Mouse (Mus musculus) stomach, embryonic 14.5 days (tissue): ENCODE results near the gene Exoc3. TPM values are rescaled to one million over a fixed set of nuclear protein-coding genes. Genes with fewer than 3 reads are reported as not detected.

Experiments used
- ATAC-seq: fragments of 200-750 bp; cut with Nextera tagmentation; 2 replicates; pipeline ENCODE4 v1.8.0; 2017; ENCODE audit warnings: low read depth, moderate TSS enrichment; ENCODE audit not compliant: insufficient number of reproducible peaks, insufficient read depth, low FRiP score
- H3K27ac ChIP-seq: fragments of 300-500 bp; sonication (generic); 2 replicates; pipeline ENCODE4 v1.5.1; 2014; ENCODE audit warnings: mild to moderate bottlenecking, low read length, moderate library complexity, mixed read lengths
- H3K27me3 ChIP-seq: fragments of 300-500 bp; sonication (generic); 2 replicates; pipeline ENCODE4 v1.6.1; 2014; ENCODE audit warnings: low read length, control low read depth, mixed read lengths; ENCODE audit not compliant: control insufficient read depth, insufficient read depth
- H3K36me3 ChIP-seq: fragments of 300-500 bp; sonication (generic); 2 replicates; pipeline ENCODE4 v1.6.1; 2014; ENCODE audit warnings: mild to moderate bottlenecking, control low read depth, low read length, moderate library complexity, mixed read lengths; ENCODE audit not compliant: control insufficient read depth, insufficient read depth
- H3K4me1 ChIP-seq: fragments of 300-500 bp; sonication (generic); 2 replicates; pipeline ENCODE4 v1.6.1; 2014; ENCODE audit warnings: low read length, control low read depth, mixed read lengths; ENCODE audit not compliant: control insufficient read depth, insufficient read depth
- H3K4me2 ChIP-seq: fragments of 300-500 bp; sonication (generic); replicated peaks from 2 replicates; pipeline ENCODE4 v1.6.1; 2014; ENCODE audit warnings: low read depth, low read length, control low read depth
- H3K4me3 ChIP-seq: fragments of 300-500 bp; sonication (generic); 2 replicates; pipeline ENCODE4 v1.5.1; 2014; ENCODE audit warnings: low read depth, low read length, control low read depth
- H3K9ac ChIP-seq: fragments of 300-500 bp; sonication (generic); replicated peaks from 2 replicates; pipeline ENCODE4 v1.6.1; 2014; ENCODE audit warnings: low read depth, mild to moderate bottlenecking, control low read depth, low read length, moderate library complexity, mixed read lengths
- H3K9me3 ChIP-seq: fragments of 300-500 bp; sonication (generic); 2 replicates; pipeline ENCODE4 v1.6.1; 2016; ENCODE audit warnings: low read depth, low read length, control low read depth; ENCODE audit not compliant: control insufficient read depth
- WGBS: fragments of 180-500 bp; shearing (Covaris S2); extraction: QIAGEN DNeasy Blood & Tissue Kit; methylation state at CpG from one replicate; pipeline ENCODE4 v1.1.7; 2014; 5-methylcytosine and 5-hydroxymethylcytosine counted together
- polyA plus RNA-seq: library from polyadenylated mRNA; unstranded; fragments of >200 nt; fragmentation: Nextera tagmentation; extraction: Ambion mirVana; gene quantifications from 2 replicates; pipeline ENCODE4 v1.2.1, GENCODE M21; 2014

Exoc3 gene
- 82.1 and 86.8 TPM in 2 replicates for polyA plus RNA-seq

DNA sequence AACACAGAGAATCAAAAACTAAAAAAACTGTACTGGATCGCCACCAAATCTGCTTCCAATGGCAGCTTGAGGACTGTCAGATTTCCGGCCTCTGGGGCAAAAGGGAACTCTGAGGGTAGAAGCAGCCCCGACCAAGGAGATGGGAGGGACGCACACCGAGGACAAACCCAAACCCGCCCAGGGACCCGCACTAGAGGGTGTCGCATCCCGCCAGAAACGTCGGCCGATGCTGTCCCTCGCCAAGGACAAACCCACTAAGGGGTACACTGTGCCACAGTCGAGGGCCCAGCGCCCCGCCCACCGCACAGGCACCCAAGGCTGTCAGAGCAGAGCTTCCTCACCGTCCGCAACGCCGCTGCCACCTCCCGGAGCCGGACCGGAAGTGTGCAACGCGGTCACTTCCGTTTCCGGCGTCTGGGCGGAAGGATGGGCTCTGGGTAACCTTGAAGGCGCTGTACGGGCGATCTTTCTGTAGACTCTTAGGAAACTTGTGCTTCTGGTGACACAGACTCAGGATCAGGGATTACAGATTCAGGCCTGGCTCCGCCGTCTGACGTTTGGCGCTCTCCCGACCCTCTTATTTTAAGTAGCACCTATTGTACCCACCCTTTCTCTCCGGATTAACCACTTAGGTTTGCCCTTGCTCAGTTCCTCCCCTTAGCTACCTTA, at the start of gene Exoc3:
Exoc3 (minus strand) TSS at position 416 of the 669 bp plus-strand sequence.
- H3K9me3 ChIP-seq = no peaks in the 10 kb centered on the region
- peak within 1 kb of the TSS; percentile 81 for H3K27ac ChIP-seq
- peak within 1 kb of the TSS; percentile 47 for H3K9ac ChIP-seq
- H3K4me1 ChIP-seq = peaks cover 11% of the 10 kb centered on the region; the same call in 1 of the 2 replicates
- H3K36me3 ChIP-seq = peaks cover 11% of the 10 kb centered on the region
- H3K4me3 ChIP-seq = peak within 1 kb of the TSS; percentile 72
- ATAC-seq = peak; percentile 95
- H3K27me3 ChIP-seq = no peaks in the 10 kb centered on the region
- WGBS = under 1% methylated on average over 39 of the region's 39 CpGs
- peak within 1 kb of the TSS; percentile 75 for H3K4me2 ChIP-seq

GRCm38 (mm10) chr13:74246494-74246893, 38.0 kb upstream of the Exoc3 start:
- H3K27ac ChIP-seq = no peak overlapping the region
- H3K27me3 ChIP-seq = no peaks in the 10 kb centered on the region
- no peak overlapping the region for H3K4me3 ChIP-seq
- H3K36me3 ChIP-seq = no peaks in the 10 kb centered on the region
- H3K4me1 ChIP-seq = no peaks in the 10 kb centered on the region
- no peak overlapping the region for H3K9ac ChIP-seq
- H3K9me3 ChIP-seq = no peaks in the 10 kb centered on the region
- H3K4me2 ChIP-seq = no peak overlapping the region
- ATAC-seq = no peak

DNA sequence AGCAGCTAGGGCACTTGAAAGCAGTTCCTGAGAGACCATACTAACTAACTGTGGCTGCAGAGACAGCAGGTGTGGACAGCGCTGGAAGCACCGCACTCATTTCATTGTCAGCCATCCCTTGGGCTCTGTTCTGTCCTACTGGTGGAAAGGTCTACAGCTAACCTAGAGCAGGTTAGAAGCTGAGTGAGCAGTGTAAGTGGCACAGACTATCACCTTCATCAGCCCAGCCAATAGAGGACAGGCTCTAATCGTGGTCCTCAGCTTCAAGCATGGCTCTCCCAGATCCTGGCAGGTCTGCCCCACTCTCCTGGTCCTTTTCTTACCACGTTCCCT, 37.3 kb upstream of the Exoc3 start:
- no peak for ATAC-seq
- 78% methylated on average over 4 of the region's 4 CpGs for WGBS

DNA sequence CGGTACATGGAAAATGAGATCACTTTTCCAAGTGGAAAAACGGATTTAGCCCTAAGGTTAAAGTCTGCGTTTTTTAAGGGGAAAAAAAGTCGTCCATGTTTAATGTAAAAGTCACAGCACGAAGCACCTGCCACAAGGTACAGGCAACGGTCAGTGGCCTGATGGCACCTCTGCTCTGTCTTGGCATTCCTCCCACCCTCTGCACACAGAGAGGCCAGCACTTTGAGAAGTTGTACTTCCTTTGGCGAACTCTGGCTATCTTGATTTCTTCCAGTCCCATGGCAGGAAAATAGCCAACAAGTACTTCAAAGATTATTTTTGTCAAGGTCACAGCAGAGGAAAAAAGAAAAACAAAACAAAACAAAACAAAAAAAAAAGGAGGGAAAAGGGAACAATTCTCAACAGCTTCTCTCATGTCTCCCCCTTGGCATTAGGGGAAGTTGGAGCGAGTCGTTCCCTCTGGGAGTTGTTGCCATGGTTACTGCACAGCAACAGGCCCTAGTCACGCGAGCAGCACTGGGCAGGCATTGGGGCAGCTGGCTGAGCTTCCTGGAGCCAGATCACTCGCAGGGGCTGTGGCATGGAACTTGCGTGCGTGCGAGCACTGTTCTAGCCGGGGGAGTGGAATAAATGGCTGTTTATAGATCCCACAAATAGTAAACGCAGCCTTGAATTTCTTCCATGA, 36.8 kb upstream of the Exoc3 start:
- Histone ChIP-seq H3K9me3 (no peaks in the 10 kb centered on the region), H3K4me1 (no peaks in the 10 kb centered on the region), H3K27me3 (no peaks in the 10 kb centered on the region), H3K4me3 (no peak overlapping the region), H3K9ac (no peak overlapping the region), H3K36me3 (no peaks in the 10 kb centered on the region), H3K4me2 (0 out of 2 replicates have a peak overlapping the region, but pooled peaks have one; percentile 16), H3K27ac (no peak overlapping the region)
- peak; percentile 76; the same call in 1 of the 2 replicates for ATAC-seq
- 34% methylated on average over 17 of the region's 17 CpGs for WGBS

More for the DNA sequence above, 37.3 kb upstream of the Exoc3 start:
- Histone ChIP-seq H3K9ac (no peak overlapping the region), H3K4me2 (no peak overlapping the region), H3K4me1 (no peaks in the 10 kb centered on the region), H3K4me3 (no peak overlapping the region), H3K9me3 (no peaks in the 10 kb centered on the region), H3K27ac (no peak overlapping the region), H3K27me3 (no peaks in the 10 kb centered on the region), H3K36me3 (no peaks in the 10 kb centered on the region)

DNA sequence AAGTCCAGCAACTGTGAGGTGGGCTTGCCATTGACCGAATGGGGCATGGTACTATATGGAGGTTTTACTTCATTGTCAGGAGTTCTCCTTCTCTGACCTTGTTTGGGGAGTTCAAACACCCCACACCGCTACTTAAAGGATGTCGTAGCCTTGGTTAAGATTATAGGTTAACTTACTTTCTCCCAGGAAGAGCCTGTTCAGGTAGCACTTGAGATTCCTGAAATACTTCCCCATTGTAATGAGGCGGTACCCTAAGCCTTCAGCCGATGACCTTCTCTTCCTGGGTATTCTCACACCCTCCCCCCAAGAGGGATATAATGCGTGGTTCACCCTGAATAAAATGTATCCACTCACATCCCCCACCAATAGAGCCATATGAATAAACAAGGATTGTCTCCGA, 29.0 kb upstream of the Exoc3 start:
- Histone ChIP-seq H3K36me3 (no peaks in the 10 kb centered on the region), H3K27me3 (no peaks in the 10 kb centered on the region), H3K4me2 (no peak overlapping the region), H3K4me1 (no peaks in the 10 kb centered on the region), H3K9me3 (no peaks in the 10 kb centered on the region), H3K4me3 (no peak overlapping the region), H3K9ac (no peak overlapping the region), H3K27ac (no peak overlapping the region)
- ATAC-seq = no peak
- 66% methylated on average over 7 of the region's 7 CpGs for WGBS

DNA sequence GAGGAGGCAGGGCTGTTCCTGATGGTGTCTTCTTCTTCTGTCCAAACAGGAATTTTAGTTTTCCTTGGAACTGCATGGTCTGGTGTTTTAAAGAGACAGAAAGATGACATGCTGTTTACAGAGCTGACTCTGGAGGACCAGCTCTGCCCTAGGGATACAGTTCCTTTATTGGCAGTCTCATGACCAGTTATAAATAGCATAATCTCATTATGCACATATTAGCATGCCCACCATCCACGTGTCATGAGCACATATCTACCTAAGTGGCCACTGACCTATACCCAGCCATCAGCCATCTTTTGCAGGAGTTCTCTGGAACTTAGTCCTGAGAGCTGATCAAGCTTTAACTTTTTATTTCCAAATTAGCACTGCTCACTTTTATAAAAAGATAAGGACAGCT, 12.1 kb upstream of the Exoc3 start:
- H3K36me3 ChIP-seq = no peaks in the 10 kb centered on the region
- H3K9ac ChIP-seq = no peak overlapping the region
- H3K4me2 ChIP-seq = no peak overlapping the region
- H3K27me3 ChIP-seq = no peaks in the 10 kb centered on the region
- H3K4me3 ChIP-seq = no peak overlapping the region
- ATAC-seq = no peak
- no peaks in the 10 kb centered on the region for H3K4me1 ChIP-seq
- 38% methylated on average over 1 of the region's 1 CpGs for WGBS
- no peaks in the 10 kb centered on the region for H3K9me3 ChIP-seq
- H3K27ac ChIP-seq = no peak overlapping the region

DNA sequence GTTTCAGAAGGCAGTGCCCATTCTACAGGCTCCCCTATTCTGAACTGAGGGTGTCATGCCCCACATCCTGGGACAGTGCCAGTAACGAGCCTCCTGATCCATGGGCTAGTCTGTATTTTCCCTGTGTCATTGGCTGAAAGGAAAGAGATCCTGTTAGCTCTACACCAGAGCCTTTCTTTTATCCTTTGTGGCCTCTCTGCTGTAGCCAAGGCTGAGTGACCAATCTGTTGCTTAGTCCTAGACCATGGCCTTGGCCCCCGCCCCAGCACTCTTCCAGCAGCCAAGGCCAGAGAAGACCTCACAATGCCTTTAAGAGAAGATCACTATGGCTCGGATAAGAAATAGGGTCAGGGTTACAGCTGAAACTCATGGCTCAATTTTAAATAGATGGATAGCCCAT, 9.9 kb upstream of the Exoc3 start:
- Histone ChIP-seq H3K36me3 (no peaks in the 10 kb centered on the region), H3K4me3 (no peak overlapping the region), H3K27ac (no peak overlapping the region), H3K4me2 (no peak overlapping the region), H3K4me1 (no peaks in the 10 kb centered on the region), H3K9me3 (no peaks in the 10 kb centered on the region), H3K27me3 (no peaks in the 10 kb centered on the region), H3K9ac (no peak overlapping the region)
- ATAC-seq = no peak
- 81% methylated on average over 3 of the region's 3 CpGs for WGBS

DNA sequence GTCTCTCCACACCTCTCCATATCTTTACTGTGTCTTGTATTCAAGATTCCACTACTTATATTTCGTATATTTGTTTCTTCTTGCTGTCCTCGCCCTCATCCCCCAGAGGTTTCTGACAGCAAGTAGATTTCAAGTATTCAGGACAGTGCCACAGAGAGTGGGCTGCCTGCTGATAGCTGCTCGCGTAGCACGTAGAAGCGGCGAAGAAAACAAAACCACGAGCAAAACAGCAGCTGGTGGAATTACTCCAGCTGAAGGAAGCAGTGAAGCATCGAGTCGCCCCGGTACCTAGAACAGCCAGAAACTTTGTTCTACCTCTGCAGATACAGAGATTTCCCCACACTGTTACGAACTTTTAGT, 434 bp upstream of the Exoc3 start:
- H3K4me3 ChIP-seq = peak overlapping the region; percentile 72
- H3K27ac ChIP-seq = peak overlapping the region; percentile 81
- WGBS = 21% methylated on average over 12 of the region's 12 CpGs
- peak overlapping the region; percentile 47 for H3K9ac ChIP-seq
- peaks cover 6% of the 10 kb centered on the region for H3K36me3 ChIP-seq
- no peak; the same call in 1 of the 2 replicates for ATAC-seq
- no peaks in the 10 kb centered on the region for H3K9me3 ChIP-seq
- H3K27me3 ChIP-seq = no peaks in the 10 kb centered on the region
- peak overlapping the region; percentile 75 for H3K4me2 ChIP-seq
- peaks cover 11% of the 10 kb centered on the region; the same call in 1 of the 2 replicates for H3K4me1 ChIP-seq
